Mouse (Mus musculus) liver, postnatal 0 days (tissue): ENCODE results near the gene Cdk9. TPM values are rescaled to one million over a fixed set of nuclear protein-coding genes. Genes with fewer than 3 reads are reported as not detected.

Experiments used
- ATAC-seq: fragments of 200-750 bp; cut with Nextera tagmentation; 2 replicates; pipeline ENCODE4 v1.8.0; 2017; ENCODE audit warnings: mild to moderate bottlenecking, moderate library complexity
- DNase-seq: peaks from one replicate; pipeline ENCODE4 v3.0.0-alpha.2; 2016
- H3K27ac ChIP-seq: fragments of 300-500 bp; sonication (generic); 2 replicates; pipeline ENCODE4 v1.5.1; 2014; ENCODE audit warnings: antibody characterized with exemption, moderate library complexity, mild to moderate bottlenecking, low read depth
- H3K27me3 ChIP-seq: fragments of 300-500 bp; sonication (generic); 2 replicates; pipeline ENCODE4 v1.6.1; 2014; ENCODE audit warnings: low read length, control low read depth, mixed read lengths; ENCODE audit not compliant: insufficient read depth
- H3K36me3 ChIP-seq: fragments of 300-500 bp; sonication (generic); replicated peaks from 2 replicates; pipeline ENCODE4 v1.6.1; 2014; ENCODE audit warnings: mild to moderate bottlenecking, control low read depth, low read length, moderate library complexity, mixed read lengths; ENCODE audit not compliant: insufficient read depth
- H3K4me1 ChIP-seq: fragments of 300-500 bp; sonication (generic); 2 replicates; pipeline ENCODE4 v1.6.1; 2014; ENCODE audit warnings: antibody characterized with exemption, mild to moderate bottlenecking, control low read depth; ENCODE audit not compliant: insufficient read depth
- H3K4me2 ChIP-seq: fragments of 300-500 bp; sonication (generic); 2 replicates; pipeline ENCODE4 v1.6.1; 2014; ENCODE audit warnings: low read depth, mild to moderate bottlenecking, low read length, moderate library complexity, mixed read lengths
- H3K4me3 ChIP-seq: fragments of 300-500 bp; sonication (generic); 2 replicates; pipeline ENCODE4 v1.5.1; 2014; ENCODE audit warnings: low read depth, low read length
- H3K9ac ChIP-seq: fragments of 300-500 bp; sonication (generic); replicated peaks from 2 replicates; pipeline ENCODE4 v1.6.1; 2014; ENCODE audit warnings: mild to moderate bottlenecking, moderate library complexity
- H3K9me3 ChIP-seq: fragments of 300-500 bp; sonication (generic); 2 replicates; pipeline ENCODE4 v1.6.1; 2016; ENCODE audit warnings: mild to moderate bottlenecking, control low read depth, low read length, mixed read lengths
- CTCF ChIP-seq: sonication (generic); IDR thresholded peaks from 2 replicates; pipeline ENCODE4 v1.5.1; 2016; ENCODE audit warnings: antibody characterized with exemption, low read depth
- EP300 ChIP-seq: IDR thresholded peaks from 2 replicates; pipeline ENCODE4 v1.6.1; 2016; ENCODE audit warnings: antibody characterized with exemption, low read depth, mild to moderate bottlenecking
- WGBS: fragments of 180-500 bp; shearing (Covaris S2); extraction: QIAGEN DNeasy Blood & Tissue Kit; methylation state at CpG from one replicate; pipeline ENCODE4 v1.1.7; 2014; ENCODE audit not compliant: insufficient replicate concordance; 5-methylcytosine and 5-hydroxymethylcytosine counted together
- polyA plus RNA-seq: library from polyadenylated mRNA; unstranded; fragments of >200 nt; fragmentation: Nextera tagmentation; extraction: Ambion mirVana; gene quantifications from 2 replicates; pipeline ENCODE4 v1.2.1, GENCODE M21; 2015

The Cdk9 gene
- polyA plus RNA-seq, 1 experiment from 2014 or later, result 49.5 TPM

- Histone ChIP-seq H3K27me3 (no peaks in the 10 kb centered on the region), H3K9me3 (no peaks in the 10 kb centered on the region), H3K4me2 (peak overlapping the region; percentile 96), H3K4me1 (peaks cover 28% of the 10 kb centered on the region), H3K9ac (peak overlapping the region; percentile 49), H3K27ac (peak overlapping the region; percentile 49; the same call in 1 of the 2 replicates), H3K36me3 (no peaks in the 10 kb centered on the region), H3K4me3 (peak overlapping the region; percentile 61; the same call in 1 of the 2 replicates)
- TF ChIP-seq CTCF (no peak), EP300 (no peak)
- 83% methylated on average over 12 of the region's 12 CpGs for WGBS
- DNase-seq (no peak), ATAC-seq (no peak)
Measured at GRCm38 (mm10) chr2:32694691-32695090, 18.2 kb downstream of the Cdk9 start.

GRCm38 (mm10) chr2:32693823-32694411, 19.0 kb downstream of the Cdk9 start:
- under 1% methylated on average over 51 of the region's 51 CpGs for WGBS
- Histone ChIP-seq H3K4me2 (peak overlapping the region; percentile 96), H3K4me1 (peaks cover 28% of the 10 kb centered on the region), H3K27ac (peak overlapping the region; percentile 72), H3K4me3 (peak overlapping the region; percentile 61), H3K9me3 (no peaks in the 10 kb centered on the region), H3K9ac (peak overlapping the region; percentile 77), H3K27me3 (no peaks in the 10 kb centered on the region), H3K36me3 (no peaks in the 10 kb centered on the region)
- ATAC-seq, result peak; percentile 96
- DNase-seq, result peak; percentile 95
- TF ChIP-seq CTCF (peak; percentile 92), EP300 (0 out of 2 replicates have a peak, but pooled peaks have one; percentile 13)

- peak overlapping the region; percentile 61 for H3K4me3 ChIP-seq
Measured at GRCm38 (mm10) chr2:32693282-32693681, 19.6 kb downstream of the Cdk9 start.

GRCm38 (mm10) chr2:32692496-32692895, 20.4 kb downstream of the Cdk9 start:
- H3K9ac ChIP-seq, result peak overlapping the region; percentile 77
- H3K27ac ChIP-seq, result no peak overlapping the region
- TF ChIP-seq CTCF (no peak), EP300 (no peak)
- DNase-seq (no peak), ATAC-seq (no peak)
- no peaks in the 10 kb centered on the region for H3K27me3 ChIP-seq
- peak overlapping the region; percentile 96 for H3K4me2 ChIP-seq
- WGBS, result 89% methylated on average over 14 of the region's 14 CpGs
- peaks cover 9% of the 10 kb centered on the region for H3K36me3 ChIP-seq
- no peaks in the 10 kb centered on the region for H3K9me3 ChIP-seq
- H3K4me1 ChIP-seq, result peaks cover 28% of the 10 kb centered on the region
- H3K4me3 ChIP-seq, result peak overlapping the region; percentile 61; the same call in 1 of the 2 replicates

More at GRCm38 (mm10) chr2:32693282-32693681, 19.6 kb downstream of the Cdk9 start:
- H3K27ac ChIP-seq, result peak overlapping the region; percentile 72; the same call in 1 of the 2 replicates
- ATAC-seq (no peak), DNase-seq (no peak)
- peaks cover 1% of the 10 kb centered on the region; the same call in 1 of the 2 replicates for H3K36me3 ChIP-seq
- H3K27me3 ChIP-seq, result no peaks in the 10 kb centered on the region
- peaks cover 28% of the 10 kb centered on the region for H3K4me1 ChIP-seq
- TF ChIP-seq CTCF (no peak), EP300 (no peak)
- peak overlapping the region; percentile 77 for H3K9ac ChIP-seq
- no peaks in the 10 kb centered on the region for H3K9me3 ChIP-seq
- 10% methylated on average over 7 of the region's 7 CpGs for WGBS
- peak overlapping the region; percentile 96 for H3K4me2 ChIP-seq

GRCm38 (mm10) chr2:32691041-32691440, 21.8 kb downstream of the Cdk9 start:
- Histone ChIP-seq H3K36me3 (peaks cover 22% of the 10 kb centered on the region), H3K4me3 (no peak overlapping the region), H3K9ac (0 out of 2 replicates have a peak overlapping the region, but pooled peaks have one; percentile 7), H3K27ac (no peak overlapping the region), H3K4me2 (no peak overlapping the region), H3K27me3 (no peaks in the 10 kb centered on the region), H3K9me3 (no peaks in the 10 kb centered on the region), H3K4me1 (peaks cover 28% of the 10 kb centered on the region)
- no peak for TF ChIP-seq CTCF
- WGBS, result 62% methylated on average over 11 of the region's 11 CpGs
- DNase-seq, result no peak
- no peak for ATAC-seq

GRCm38 (mm10) chr2:32689420-32689819, 23.5 kb downstream of the Cdk9 start:
- no peak overlapping the region for H3K27ac ChIP-seq
- peaks cover 24% of the 10 kb centered on the region for H3K4me1 ChIP-seq
- 15% methylated on average over 5 of the region's 5 CpGs for WGBS
- ATAC-seq, result peak; percentile 39
- no peak overlapping the region for H3K4me2 ChIP-seq
- no peak overlapping the region for H3K9ac ChIP-seq
- peak; percentile 100 for TF ChIP-seq CTCF
- TF ChIP-seq EP300, result no peak
- H3K36me3 ChIP-seq, result peaks cover 35% of the 10 kb centered on the region
- no peaks in the 10 kb centered on the region for H3K9me3 ChIP-seq
- H3K27me3 ChIP-seq, result no peaks in the 10 kb centered on the region
- DNase-seq, result peak; percentile 91
- H3K4me3 ChIP-seq, result no peak overlapping the region
